Mouse (Mus musculus) small intestine, adult 2 months (tissue): Measurements from ENCODE around the gene Zbtb7b.
A peak's percentile ranks its signal among the peaks of the same experiment; 100 is the strongest.

Experiments
- CTCF ChIP-seq: fragments of 200-500 bp; IDR thresholded peaks from 2 replicates; pipeline ENCODE4 v1.5.1; 2012; ENCODE audit warnings: low read depth, mild to moderate bottlenecking, control low read depth, inconsistent platforms, low read length, moderate library complexity, mixed read lengths; ENCODE audit not compliant: insufficient replicate concordance, insufficient read length; ENCODE audit errors: extremely low read depth
- POLR2A ChIP-seq: fragments of 200-500 bp; IDR thresholded peaks from 2 replicates; pipeline ENCODE4 v1.6.1; 2012; ENCODE audit warnings: low read depth, mild to moderate bottlenecking, control low read depth, inconsistent platforms, low read length, moderate library complexity

- TF ChIP-seq POLR2A, result no peak; the same call in 1 of the 2 replicates
- TF ChIP-seq CTCF, result peak; percentile 35; the same call in 1 of the 2 replicates
These were observed at the start of gene Zbtb7b for GRCm38 (mm10) chr3:89394006-89394893.
